Mouse (Mus musculus): ENCODE results near the gene Gm4763. TPM values are rescaled to one million over a fixed set of nuclear protein-coding genes. Genes with fewer than 3 reads are reported as not detected.
A peak's percentile ranks its signal among the peaks of the same experiment; 100 is the strongest.
"Not testable (repeated sequence)": the region's sequence is repeated elsewhere in the genome, so short reads cannot be mapped to it uniquely, and the experiment has no call there.

Gm4763 gene
- total and polyA plus RNA-seq, 3 experiments, result not detected

- WGBS, result 65% methylated on average over 6 of the region's 6 CpGs
- H3K4me3 ChIP-seq, result no peak overlapping the region
- no peak overlapping the region for H3K9ac ChIP-seq (ENCODE audit: low read depth, low read length)
- H3K36me3 ChIP-seq (ENCODE audit: control insufficient read depth, insufficient read depth, low read length), result no peaks in the 10 kb centered on the region
- H3K27me3 ChIP-seq (ENCODE audit: control insufficient read depth, insufficient read depth, low read length), result 0 out of 2 replicates have a peak, but pooled peaks cover 1% of the 10 kb centered on the region
- no peaks in the 10 kb centered on the region for H3K79me2 ChIP-seq (replicated peaks; ENCODE audit: control insufficient read depth, insufficient read depth, low read length)
- intact Hi-C loops (cut with DNase I), result no loop called here
- no peak for TF ChIP-seq CTCF (IDR thresholded peaks at IDR 0.05)
- TF ChIP-seq POLR2A (IDR thresholded peaks at IDR 0.05; ENCODE audit: insufficient read depth, low read depth, low read length), result no peak
- TF ChIP-seq EP300 (IDR thresholded peaks at IDR 0.05; ENCODE audit: insufficient read depth, low read depth, low read length), result no peak
- no peak for DNase-seq
- H3K4me1 ChIP-seq (ENCODE audit: control insufficient read depth, insufficient read depth, low read length), result no peaks in the 10 kb centered on the region
- H3K27ac ChIP-seq, result no peak overlapping the region
These were observed 11.7 kb downstream of the Gm4763 start for GRCm38 (mm10) chr7:24715039-24715438.

- no peaks in the 10 kb centered on the region for H3K79me2 ChIP-seq (replicated peaks; ENCODE audit: control insufficient read depth, insufficient read depth, low read length)
- H3K9ac ChIP-seq (ENCODE audit: low read depth, low read length), result no peak within 1 kb of the TSS
- H3K27me3 ChIP-seq (ENCODE audit: control insufficient read depth, insufficient read depth, low read length), result no peaks in the 10 kb centered on the region
- intact Hi-C loops (cut with DNase I), result no loop called here
- no peaks in the 10 kb centered on the region for H3K36me3 ChIP-seq (ENCODE audit: control insufficient read depth, insufficient read depth, low read length)
- H3K4me3 ChIP-seq, result no peak within 1 kb of the TSS
- WGBS, result 90% methylated on average over 14 of the region's 14 CpGs
- no peaks in the 10 kb centered on the region for H3K4me1 ChIP-seq (ENCODE audit: control insufficient read depth, insufficient read depth, low read length)
- no peak for DNase-seq
- no peak for TF ChIP-seq EP300 (IDR thresholded peaks at IDR 0.05; ENCODE audit: insufficient read depth, low read depth, low read length)
- no peak for TF ChIP-seq CTCF (IDR thresholded peaks at IDR 0.05)
- TF ChIP-seq POLR2A (IDR thresholded peaks at IDR 0.05; ENCODE audit: insufficient read depth, low read depth, low read length), result no peak
- no peak within 1 kb of the TSS for H3K27ac ChIP-seq
These were observed 17.8 kb downstream of the Gm4763 start, which contains the start of gene BC049730 for GRCm38 (mm10) chr7:24708832-24709292. TSS of gene BC049730 (plus strand) at chr7:24709242.

GRCm38 (mm10) chr7:24702841-24703240, 23.9 kb downstream of the Gm4763 start:
- WGBS, result 75% methylated on average over 9 of the region's 9 CpGs
- H3K79me2 ChIP-seq (replicated peaks; ENCODE audit: control insufficient read depth, insufficient read depth, low read length); H3K9ac ChIP-seq (ENCODE audit: low read depth, low read length); H3K36me3 ChIP-seq (ENCODE audit: control insufficient read depth, insufficient read depth, low read length); H3K27me3 ChIP-seq (ENCODE audit: control insufficient read depth, insufficient read depth, low read length); DNase-seq; intact Hi-C loops (cut with DNase I); H3K4me1 ChIP-seq (ENCODE audit: control insufficient read depth, insufficient read depth, low read length); H3K4me3 ChIP-seq; H3K27ac ChIP-seq: not testable (repeated sequence)

GRCm38 (mm10) chr7:24697891-24698290, 28.8 kb downstream of the Gm4763 start:
- not testable (repeated sequence) for H3K4me3 ChIP-seq, DNase-seq
- 87% methylated on average over 4 of the region's 4 CpGs for WGBS

GRCm38 (mm10) chr7:24692693-24693092, 34.0 kb downstream of the Gm4763 start:
- H3K79me2 ChIP-seq (replicated peaks; ENCODE audit: control insufficient read depth, insufficient read depth, low read length); DNase-seq; H3K27me3 ChIP-seq (ENCODE audit: control insufficient read depth, insufficient read depth, low read length); intact Hi-C loops (cut with DNase I); H3K4me1 ChIP-seq (ENCODE audit: control insufficient read depth, insufficient read depth, low read length); H3K9ac ChIP-seq (ENCODE audit: low read depth, low read length); H3K4me3 ChIP-seq; H3K27ac ChIP-seq; H3K36me3 ChIP-seq (ENCODE audit: control insufficient read depth, insufficient read depth, low read length): not testable (repeated sequence)
- WGBS, result 56% methylated on average over 3 of the region's 3 CpGs

More at GRCm38 (mm10) chr7:24697891-24698290, 28.8 kb downstream of the Gm4763 start:
- intact Hi-C loops (cut with DNase I); H3K27ac ChIP-seq; H3K36me3 ChIP-seq (ENCODE audit: control insufficient read depth, insufficient read depth, low read length); H3K27me3 ChIP-seq (ENCODE audit: control insufficient read depth, insufficient read depth, low read length); H3K9ac ChIP-seq (ENCODE audit: low read depth, low read length); H3K79me2 ChIP-seq (replicated peaks; ENCODE audit: control insufficient read depth, insufficient read depth, low read length); H3K4me1 ChIP-seq (ENCODE audit: control insufficient read depth, insufficient read depth, low read length): not testable (repeated sequence)

GRCm38 (mm10) chr7:24687519-24687918, 39.2 kb downstream of the Gm4763 start:
- H3K36me3 ChIP-seq (ENCODE audit: control insufficient read depth, insufficient read depth, low read length); H3K4me3 ChIP-seq; intact Hi-C loops (cut with DNase I); DNase-seq; H3K27ac ChIP-seq; H3K79me2 ChIP-seq (replicated peaks; ENCODE audit: control insufficient read depth, insufficient read depth, low read length); H3K4me1 ChIP-seq (ENCODE audit: control insufficient read depth, insufficient read depth, low read length); H3K9ac ChIP-seq (ENCODE audit: low read depth, low read length); H3K27me3 ChIP-seq (ENCODE audit: control insufficient read depth, insufficient read depth, low read length): not testable (repeated sequence)
- 84% methylated on average over 10 of the region's 10 CpGs for WGBS

- H3K27ac ChIP-seq; DNase-seq; H3K79me2 ChIP-seq (replicated peaks; ENCODE audit: control insufficient read depth, insufficient read depth, low read length); H3K9ac ChIP-seq (ENCODE audit: low read depth, low read length); H3K4me1 ChIP-seq (ENCODE audit: control insufficient read depth, insufficient read depth, low read length); intact Hi-C loops (cut with DNase I); H3K27me3 ChIP-seq (ENCODE audit: control insufficient read depth, insufficient read depth, low read length); H3K36me3 ChIP-seq (ENCODE audit: control insufficient read depth, insufficient read depth, low read length); H3K4me3 ChIP-seq: not testable (repeated sequence)
- TF ChIP-seq CTCF (IDR thresholded peaks at IDR 0.05), result peak; percentile 19; the same call in 1 of the 2 replicates
- 58% methylated on average over 7 of the region's 7 CpGs for WGBS
These were observed 42.6 kb downstream of the Gm4763 start for GRCm38 (mm10) chr7:24684121-24684520.

Data from heart, adult 2 months (tissue).